Mouse (Mus musculus) bone marrow macrophage, adult 2 months (primary cell): ENCODE data around the gene Golph3. TPM values are rescaled to one million over a fixed set of nuclear protein-coding genes. Genes with fewer than 3 reads are reported as not detected.
A peak's percentile ranks its signal among the peaks of the same experiment; 100 is the strongest.

ENCODE experiments used
- H3K27ac ChIP-seq: 2 replicates; pipeline ENCODE4 v1.5.1; 2012; ENCODE audit warnings: low read depth, low read length; ENCODE audit not compliant: insufficient read depth
- H3K4me1 ChIP-seq: 2 replicates; pipeline ENCODE4 v1.6.1; 2012; ENCODE audit warnings: low read length; ENCODE audit not compliant: control insufficient read depth, insufficient read depth
- H3K4me3 ChIP-seq: 2 replicates; pipeline ENCODE4 v1.5.1; 2012; ENCODE audit warnings: mild to moderate bottlenecking, low read length, moderate library complexity; ENCODE audit not compliant: insufficient read depth
- CTCF ChIP-seq: IDR thresholded peaks from 2 replicates; pipeline ENCODE4 v1.5.1; 2012; ENCODE audit warnings: low read depth, mild to moderate bottlenecking, low read length, moderate library complexity
- POLR2A ChIP-seq: IDR thresholded peaks from 2 replicates; pipeline ENCODE4 v1.6.1; 2012; ENCODE audit warnings: mild to moderate bottlenecking, low read depth, low read length, borderline replicate concordance
- polyA plus RNA-seq: library from polyadenylated mRNA; stranded (reverse); fragments of >200 nt; gene quantifications from 2 replicates; pipeline ENCODE4 v1.2.4, GENCODE M21; 2012; ENCODE audit not compliant: missing spikeins, insufficient read depth, insufficient read length

The Golph3 gene
- polyA plus RNA-seq, 1 experiment = 99.3 TPM

DNA sequence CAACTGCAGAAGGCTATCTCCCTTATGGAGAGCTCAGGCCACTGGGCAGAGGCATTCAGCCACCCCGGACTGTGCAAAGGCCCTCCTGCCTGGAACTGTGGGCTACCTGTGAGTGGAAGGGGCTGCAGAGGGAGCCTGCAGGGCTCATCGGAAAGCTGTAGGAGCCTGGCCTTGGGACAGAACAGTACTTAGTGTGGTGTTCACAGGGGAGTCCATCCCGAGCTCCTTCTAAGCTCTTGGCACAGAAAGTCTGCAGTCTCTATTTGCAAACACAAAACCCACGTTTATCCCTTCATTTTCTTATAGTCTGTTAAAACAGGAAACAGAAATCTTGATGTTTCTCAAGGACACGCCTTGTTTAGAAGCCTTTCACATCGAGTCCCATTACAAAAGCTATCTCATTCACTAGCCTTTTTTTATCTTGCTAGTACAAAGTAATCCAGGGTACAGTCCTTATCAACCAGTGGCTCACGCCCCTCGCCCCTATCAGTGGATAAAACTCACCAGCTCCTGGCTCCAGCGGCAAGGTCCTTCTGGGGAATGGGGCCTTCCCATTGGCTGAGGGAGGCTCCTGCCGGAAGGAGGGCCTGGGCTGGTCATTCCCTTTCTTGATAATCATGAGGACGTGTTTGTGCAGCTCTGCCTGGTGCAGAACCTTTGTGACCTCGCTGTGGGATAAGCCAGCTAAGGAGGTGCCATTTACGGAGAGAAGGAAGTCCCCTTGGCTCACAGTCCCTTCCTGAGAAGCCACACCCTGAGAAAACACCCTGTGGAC is 46.2 kb downstream of the Golph3 start:
- no peak overlapping the region for H3K27ac ChIP-seq
- no peak overlapping the region for H3K4me3 ChIP-seq
- no peaks in the 10 kb centered on the region for H3K4me1 ChIP-seq
- no peak for TF ChIP-seq POLR2A
- TF ChIP-seq CTCF = no peak

DNA sequence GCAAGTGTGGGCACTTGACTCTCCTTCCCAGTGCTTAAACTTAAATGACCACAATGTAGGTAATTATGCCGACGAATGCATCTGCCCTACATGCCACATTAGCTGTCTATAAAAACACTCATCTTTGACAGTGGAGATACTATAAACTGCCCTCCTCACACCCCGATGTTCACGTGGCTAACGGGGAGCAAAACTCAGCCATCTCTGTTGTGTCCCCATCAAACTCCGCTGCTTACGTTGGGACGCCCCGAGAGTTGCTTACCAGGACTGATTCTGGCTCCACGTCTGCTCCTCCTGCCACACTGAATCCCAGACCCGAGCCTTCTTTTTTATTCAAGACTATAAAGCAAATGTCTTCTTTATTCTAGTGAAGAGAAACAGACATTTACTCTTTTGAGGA is 47.1 kb downstream of the Golph3 start:
- Histone ChIP-seq H3K4me3 (no peak overlapping the region), H3K27ac (no peak overlapping the region), H3K4me1 (no peaks in the 10 kb centered on the region)
- TF ChIP-seq POLR2A (no peak), CTCF (no peak)

DNA sequence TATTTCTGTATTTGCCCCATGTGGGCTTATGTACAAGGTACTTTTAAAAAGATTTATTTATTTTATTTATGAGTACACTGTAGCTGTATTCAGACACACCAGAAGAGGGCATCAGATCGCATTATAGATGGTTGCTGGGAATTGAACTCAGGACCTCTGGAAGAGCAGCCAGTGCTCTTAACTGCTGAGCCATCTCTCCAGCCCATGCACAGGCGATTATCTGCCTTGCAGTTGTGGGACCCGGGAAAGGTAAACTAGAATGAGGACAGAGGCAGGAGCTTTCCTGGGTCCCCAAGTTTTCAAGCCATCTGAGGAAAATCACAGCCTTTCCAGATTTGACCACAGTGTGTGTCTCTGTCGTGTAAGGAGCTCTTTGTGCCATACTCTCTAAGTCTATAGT is 47.6 kb downstream of the Golph3 start:
- Histone ChIP-seq H3K4me3 (no peak overlapping the region), H3K4me1 (no peaks in the 10 kb centered on the region), H3K27ac (no peak overlapping the region)
- TF ChIP-seq POLR2A (no peak), CTCF (no peak)

DNA sequence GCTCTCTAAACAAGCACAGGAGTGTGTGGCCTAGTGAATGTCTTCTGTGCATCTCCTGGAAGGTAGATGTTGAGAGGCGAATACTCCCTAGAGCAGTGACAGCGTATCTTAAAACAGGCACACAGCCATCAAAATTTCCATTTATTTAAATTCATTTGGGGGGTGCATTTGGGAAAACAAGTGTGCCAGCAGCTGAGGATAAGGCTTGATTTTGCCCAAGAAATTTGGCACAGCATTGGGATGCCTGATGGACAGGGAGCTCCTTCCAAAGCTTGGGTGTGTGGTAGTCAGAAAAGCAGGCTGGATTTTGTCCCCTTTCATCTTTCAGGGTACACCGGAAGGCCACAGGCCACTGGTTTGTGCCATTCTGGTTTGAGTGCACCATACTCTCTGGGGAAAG is 48.8 kb downstream of the Golph3 start:
- Histone ChIP-seq H3K4me1 (no peaks in the 10 kb centered on the region), H3K27ac (no peak overlapping the region), H3K4me3 (no peak overlapping the region)
- no peak for TF ChIP-seq CTCF
- no peak for TF ChIP-seq POLR2A

DNA sequence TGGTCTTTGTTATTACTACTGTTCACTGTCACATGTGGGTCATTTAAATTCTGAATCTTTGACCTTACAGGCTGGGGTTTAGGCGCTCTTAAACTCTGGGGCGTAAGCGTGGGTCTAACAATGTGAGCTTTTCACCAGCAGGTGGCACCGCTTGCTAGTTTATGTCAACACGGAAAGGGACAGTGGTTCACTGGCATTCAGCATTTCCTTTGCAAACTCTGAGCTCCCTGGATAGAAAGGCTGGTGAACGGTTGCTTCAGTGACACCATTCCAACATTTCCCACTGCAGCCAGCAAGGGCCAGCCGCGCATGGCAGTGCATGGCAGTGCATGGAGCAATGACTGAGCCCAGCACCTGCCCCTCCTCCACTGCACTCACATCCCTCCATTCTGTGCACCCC is 49.9 kb downstream of the Golph3 start:
- peak; percentile 58; the same call in 1 of the 2 replicates for TF ChIP-seq CTCF
- TF ChIP-seq POLR2A = no peak
- H3K4me3 ChIP-seq = no peak overlapping the region
- H3K4me1 ChIP-seq = no peaks in the 10 kb centered on the region
- no peak overlapping the region for H3K27ac ChIP-seq

DNA sequence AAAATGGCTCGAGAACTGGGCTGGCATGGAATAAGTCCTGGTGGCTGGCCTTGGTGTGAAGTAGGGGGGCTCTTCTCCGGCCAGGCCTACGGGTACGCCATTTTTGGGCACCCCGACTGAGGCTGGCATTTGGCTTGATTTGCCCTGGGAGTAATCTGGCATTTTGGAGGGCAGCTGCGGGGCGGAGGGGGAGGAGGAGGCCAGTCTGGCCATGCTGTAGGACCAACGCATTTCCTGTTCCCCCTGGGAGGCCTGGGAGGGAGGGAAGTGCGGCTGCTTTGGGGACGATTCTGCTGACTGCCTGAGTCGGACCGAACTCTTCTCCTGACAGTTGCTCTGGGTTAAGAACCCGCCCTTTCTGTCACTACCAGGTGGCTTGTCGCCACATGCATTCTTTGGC is 52.2 kb downstream of the Golph3 start:
- H3K4me3 ChIP-seq = no peak overlapping the region
- TF ChIP-seq CTCF = no peak
- no peak for TF ChIP-seq POLR2A
- H3K27ac ChIP-seq = no peak overlapping the region
- peaks cover 2% of the 10 kb centered on the region; the same call in 1 of the 2 replicates for H3K4me1 ChIP-seq

DNA sequence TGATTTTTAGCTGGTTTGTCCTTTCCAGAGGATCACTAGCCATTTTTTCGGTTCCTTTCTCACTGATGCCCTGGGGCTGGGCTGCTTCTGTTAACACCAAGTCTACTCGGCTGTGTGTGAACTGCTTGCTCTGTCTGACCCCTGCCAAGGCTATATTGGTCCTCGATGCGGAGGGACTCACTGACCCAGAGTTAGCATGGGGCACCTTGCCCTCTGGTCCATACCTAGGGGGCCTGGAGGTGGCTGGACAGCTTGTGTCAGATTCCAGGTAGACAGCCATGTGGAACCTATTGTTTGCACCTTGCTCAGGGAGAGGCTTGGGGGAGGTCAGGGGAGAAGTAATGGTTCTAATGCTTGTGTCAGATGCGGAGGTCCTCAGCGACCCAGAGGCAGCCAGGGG is 52.7 kb downstream of the Golph3 start:
- H3K4me3 ChIP-seq = no peak overlapping the region
- H3K4me1 ChIP-seq = peaks cover 2% of the 10 kb centered on the region; the same call in 1 of the 2 replicates
- TF ChIP-seq POLR2A (no peak), CTCF (no peak)
- H3K27ac ChIP-seq = no peak overlapping the region

DNA sequence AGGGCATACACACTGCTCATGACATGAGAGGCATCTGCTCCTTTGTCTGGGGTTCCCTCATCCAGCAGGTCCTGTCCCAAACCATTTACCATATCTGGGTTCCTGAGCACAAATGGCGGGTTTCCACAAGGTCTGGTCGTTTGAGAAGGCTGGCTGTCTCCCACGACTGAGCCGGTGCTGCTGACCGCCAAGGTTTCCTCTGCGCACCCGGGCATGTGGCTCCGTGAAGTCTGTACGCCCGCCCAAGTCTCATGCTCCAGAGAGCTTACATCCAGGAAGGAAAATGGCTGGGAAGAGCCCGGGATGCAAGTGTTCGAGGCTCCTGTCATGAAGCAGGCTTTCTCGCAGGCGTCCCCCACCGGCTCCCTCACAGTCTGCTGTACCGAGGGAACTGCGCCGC is 53.7 kb downstream of the Golph3 start:
- Histone ChIP-seq H3K4me3 (no peak overlapping the region), H3K27ac (no peak overlapping the region), H3K4me1 (peaks cover 2% of the 10 kb centered on the region; the same call in 1 of the 2 replicates)
- TF ChIP-seq POLR2A (no peak), CTCF (no peak)

DNA sequence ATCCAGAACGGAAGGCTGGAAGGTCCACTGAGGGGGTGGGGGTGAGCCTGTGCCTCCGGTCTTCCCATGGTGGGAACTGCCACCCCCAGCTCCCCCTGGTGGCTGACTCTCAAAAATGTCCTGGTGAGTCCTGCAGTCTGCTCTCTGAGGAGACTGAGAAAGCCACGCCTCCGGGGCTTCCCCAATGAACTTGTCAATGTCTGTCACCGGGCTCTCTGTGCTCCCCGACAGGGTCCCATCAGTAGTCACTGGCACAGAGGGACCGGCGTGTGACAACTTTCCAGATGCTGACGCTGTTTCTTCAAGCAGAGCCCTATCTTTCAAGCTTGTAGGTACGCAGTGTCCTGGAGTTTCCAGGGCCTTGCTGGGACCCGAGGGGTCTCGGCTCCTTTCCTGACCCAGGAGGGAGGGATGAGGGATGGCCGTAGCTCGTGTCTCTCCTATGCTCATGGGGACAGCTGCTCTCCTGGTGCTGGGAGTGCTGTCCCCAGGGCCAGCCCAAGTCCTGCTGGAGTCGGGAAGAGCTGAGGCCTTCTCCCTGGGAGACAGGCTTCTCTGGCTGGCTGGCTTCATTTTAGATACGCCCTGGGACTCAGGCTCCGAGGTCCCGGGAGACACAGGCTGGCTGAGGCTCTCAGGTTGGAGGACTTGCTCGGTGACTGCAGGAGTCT is 54.5 kb downstream of the Golph3 start:
- H3K4me3 ChIP-seq = peak overlapping the region; percentile 43
- peaks cover 2% of the 10 kb centered on the region; the same call in 1 of the 2 replicates for H3K4me1 ChIP-seq
- H3K27ac ChIP-seq = no peak overlapping the region
- no peak for TF ChIP-seq POLR2A
- TF ChIP-seq CTCF = no peak; the same call in 1 of the 2 replicates

DNA sequence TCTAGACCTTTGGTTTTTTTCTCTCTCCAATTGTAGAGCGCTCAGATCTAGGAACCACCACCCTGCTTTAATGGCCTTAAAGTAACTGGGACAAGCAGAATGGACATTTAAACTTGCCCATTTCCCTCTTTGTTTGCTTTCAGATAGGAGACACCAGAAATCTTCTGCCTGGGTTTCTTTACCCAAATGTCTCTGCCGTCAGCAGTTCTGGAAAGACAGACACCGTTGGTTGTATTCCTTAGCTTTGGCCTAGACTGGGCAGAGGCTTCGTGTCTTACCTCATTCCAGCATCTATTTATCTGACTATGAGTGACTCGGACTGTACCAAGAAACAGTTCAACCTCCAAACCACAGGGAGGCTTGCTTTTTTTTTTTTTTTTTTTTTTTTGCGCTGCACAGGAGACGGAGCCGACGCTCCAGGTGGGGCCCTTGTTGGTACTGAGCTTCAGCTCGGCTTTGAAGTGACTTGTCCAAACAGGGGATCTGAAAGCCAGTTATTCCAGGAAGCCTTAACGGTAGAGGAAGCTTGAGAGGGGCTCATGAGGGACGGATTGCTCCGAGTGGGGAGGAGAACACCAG is 55.3 kb downstream of the Golph3 start:
- Histone ChIP-seq H3K4me1 (peaks cover 2% of the 10 kb centered on the region; the same call in 1 of the 2 replicates), H3K4me3 (no peak overlapping the region), H3K27ac (no peak overlapping the region)
- TF ChIP-seq CTCF (no peak), POLR2A (no peak)
